Mouse (Mus musculus) stomach, embryonic 15.5 days (tissue): Measurements from ENCODE around the gene Zfp683. TPM values are rescaled to one million over a fixed set of nuclear protein-coding genes. Genes with fewer than 3 reads are reported as not detected.

Experiments used
- ATAC-seq: fragments of 200-750 bp; cut with Nextera tagmentation; 2 replicates; pipeline ENCODE4 v1.8.0; 2017; ENCODE audit warnings: low read depth, moderate number of reproducible peaks, moderate TSS enrichment; ENCODE audit not compliant: insufficient read depth, low FRiP score
- H3K27ac ChIP-seq: fragments of 300-500 bp; sonication (generic); 2 replicates; pipeline ENCODE4 v1.5.1; 2015; ENCODE audit warnings: mild to moderate bottlenecking, inconsistent platforms
- H3K27me3 ChIP-seq: fragments of 300-500 bp; sonication (generic); replicated peaks from 2 replicates; pipeline ENCODE4 v1.6.1; 2015; ENCODE audit warnings: inconsistent platforms
- H3K36me3 ChIP-seq: fragments of 300-500 bp; sonication (generic); 2 replicates; pipeline ENCODE4 v1.6.1; 2015; ENCODE audit warnings: inconsistent platforms
- H3K4me1 ChIP-seq: fragments of 300-500 bp; sonication (generic); 2 replicates; pipeline ENCODE4 v1.6.1; 2015; ENCODE audit warnings: inconsistent platforms
- H3K4me2 ChIP-seq: fragments of 300-500 bp; sonication (generic); 2 replicates; pipeline ENCODE4 v1.6.1; 2015; ENCODE audit warnings: mild to moderate bottlenecking, inconsistent platforms
- H3K4me3 ChIP-seq: fragments of 300-500 bp; sonication (generic); replicated peaks from 2 replicates; pipeline ENCODE4 v1.5.1; 2015; ENCODE audit warnings: inconsistent platforms
- H3K9ac ChIP-seq: fragments of 300-500 bp; sonication (generic); 2 replicates; pipeline ENCODE4 v1.6.1; 2015; ENCODE audit warnings: inconsistent platforms
- H3K9me3 ChIP-seq: fragments of 300-500 bp; sonication (generic); 2 replicates; pipeline ENCODE4 v1.6.1; 2016; ENCODE audit warnings: inconsistent platforms
- WGBS: fragments of 180-500 bp; shearing (Covaris S2); methylation state at CpG from one replicate; pipeline ENCODE4 v1.1.7; 2015; 5-methylcytosine and 5-hydroxymethylcytosine counted together
- polyA plus RNA-seq: library from polyadenylated mRNA; unstranded; fragments of >200 nt; fragmentation: Nextera tagmentation; extraction: Ambion mirVana; gene quantifications from 2 replicates; pipeline ENCODE4 v1.2.1, GENCODE M21; 2015

Zfp683 gene
- polyA plus RNA-seq, 1 experiment from 2014 or later, result not detected

- Histone ChIP-seq H3K4me3 (no peak overlapping the region), H3K9ac (no peak overlapping the region), H3K36me3 (no peaks in the 10 kb centered on the region), H3K27ac (no peak overlapping the region), H3K9me3 (no peaks in the 10 kb centered on the region), H3K27me3 (no peaks in the 10 kb centered on the region), H3K4me1 (peaks cover 9% of the 10 kb centered on the region), H3K4me2 (no peak overlapping the region)
- ATAC-seq, result no peak
- WGBS, result 78% methylated on average over 4 of the region's 4 CpGs
Observed at GRCm38 (mm10) chr4:134080674-134081073, 27.0 kb downstream of the Zfp683 start.

GRCm38 (mm10) chr4:134081730-134082386, 28.2 kb downstream of the Zfp683 start:
- ATAC-seq, result peak; percentile 94
- no peak overlapping the region for H3K27ac ChIP-seq
- H3K9me3 ChIP-seq, result no peaks in the 10 kb centered on the region
- under 1% methylated on average over 41 of the region's 41 CpGs for WGBS
- H3K4me3 ChIP-seq, result peak overlapping the region; percentile 36
- H3K9ac ChIP-seq, result no peak overlapping the region
- H3K27me3 ChIP-seq, result no peaks in the 10 kb centered on the region
- H3K4me1 ChIP-seq, result peaks cover 9% of the 10 kb centered on the region
- H3K36me3 ChIP-seq, result no peaks in the 10 kb centered on the region
- peak overlapping the region; percentile 68 for H3K4me2 ChIP-seq

DNA sequence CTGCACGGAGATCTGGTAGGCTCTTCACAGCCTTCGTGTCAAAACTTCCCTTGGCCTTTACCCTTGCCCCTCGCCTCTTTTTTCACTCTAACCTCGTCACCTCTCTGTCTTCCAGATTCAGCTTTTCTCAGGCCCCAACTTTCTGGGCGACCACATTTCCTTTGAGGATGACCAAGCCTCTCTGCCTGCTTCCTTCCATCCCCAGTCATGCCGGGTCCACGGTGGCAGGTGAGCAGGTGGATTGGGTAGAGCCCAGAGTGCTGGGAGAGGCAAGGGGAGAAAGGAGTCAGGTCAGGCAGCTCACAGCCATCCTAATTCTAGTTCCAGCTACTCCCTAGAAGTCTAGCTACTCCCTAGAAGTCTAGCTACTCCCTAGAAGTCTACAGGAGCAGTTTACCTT, 28.8 kb downstream of the Zfp683 start:
- H3K4me2 ChIP-seq, result peak overlapping the region; percentile 68
- ATAC-seq, result no peak
- peak overlapping the region; percentile 36 for H3K4me3 ChIP-seq
- peaks cover 9% of the 10 kb centered on the region for H3K4me1 ChIP-seq
- no peak overlapping the region for H3K9ac ChIP-seq
- no peak overlapping the region for H3K27ac ChIP-seq
- H3K9me3 ChIP-seq, result no peaks in the 10 kb centered on the region
- no peaks in the 10 kb centered on the region for H3K27me3 ChIP-seq
- no peaks in the 10 kb centered on the region for H3K36me3 ChIP-seq
- 9% methylated on average over 7 of the region's 7 CpGs for WGBS

GRCm38 (mm10) chr4:134084999-134085398, 31.4 kb downstream of the Zfp683 start:
- H3K4me1 ChIP-seq, result peaks cover 9% of the 10 kb centered on the region
- H3K4me2 ChIP-seq, result no peak overlapping the region
- no peaks in the 10 kb centered on the region for H3K9me3 ChIP-seq
- no peaks in the 10 kb centered on the region for H3K36me3 ChIP-seq
- no peak overlapping the region for H3K27ac ChIP-seq
- no peaks in the 10 kb centered on the region for H3K27me3 ChIP-seq
- no peak overlapping the region for H3K9ac ChIP-seq
- 88% methylated on average over 4 of the region's 4 CpGs for WGBS
- H3K4me3 ChIP-seq, result no peak overlapping the region
- ATAC-seq, result no peak

GRCm38 (mm10) chr4:134087412-134087811, 33.8 kb downstream of the Zfp683 start:
- ATAC-seq, result 0 out of 2 replicates have a peak, but pooled peaks have one; percentile 35
- H3K27ac ChIP-seq, result no peak overlapping the region
- no peaks in the 10 kb centered on the region for H3K4me1 ChIP-seq
- no peaks in the 10 kb centered on the region for H3K36me3 ChIP-seq
- H3K9me3 ChIP-seq, result no peaks in the 10 kb centered on the region
- H3K4me3 ChIP-seq, result no peak overlapping the region
- 30% methylated on average over 7 of the region's 7 CpGs for WGBS
- H3K9ac ChIP-seq, result no peak overlapping the region
- H3K4me2 ChIP-seq, result no peak overlapping the region
- no peaks in the 10 kb centered on the region for H3K27me3 ChIP-seq

- Histone ChIP-seq H3K9me3 (no peaks in the 10 kb centered on the region), H3K4me3 (no peak overlapping the region), H3K27ac (no peak overlapping the region), H3K36me3 (no peaks in the 10 kb centered on the region), H3K27me3 (no peaks in the 10 kb centered on the region), H3K9ac (no peak overlapping the region), H3K4me2 (no peak overlapping the region), H3K4me1 (no peaks in the 10 kb centered on the region)
- 78% methylated on average over 9 of the region's 9 CpGs for WGBS
- ATAC-seq, result no peak
Observed at GRCm38 (mm10) chr4:134089029-134089428, 35.4 kb downstream of the Zfp683 start.

GRCm38 (mm10) chr4:134090521-134091224, 37.0 kb downstream of the Zfp683 start:
- 78% methylated on average over 16 of the region's 16 CpGs for WGBS
- H3K9ac ChIP-seq, result no peak overlapping the region
- H3K9me3 ChIP-seq, result no peaks in the 10 kb centered on the region
- H3K4me1 ChIP-seq, result no peaks in the 10 kb centered on the region
- H3K27me3 ChIP-seq, result no peaks in the 10 kb centered on the region
- no peaks in the 10 kb centered on the region for H3K36me3 ChIP-seq
- no peak for ATAC-seq
- H3K27ac ChIP-seq, result no peak overlapping the region
- H3K4me3 ChIP-seq, result no peak overlapping the region
- no peak overlapping the region for H3K4me2 ChIP-seq

- Histone ChIP-seq H3K27ac (no peak overlapping the region), H3K4me1 (no peaks in the 10 kb centered on the region), H3K4me2 (no peak overlapping the region), H3K4me3 (no peak overlapping the region), H3K27me3 (no peaks in the 10 kb centered on the region), H3K9me3 (no peaks in the 10 kb centered on the region), H3K9ac (no peak overlapping the region), H3K36me3 (no peaks in the 10 kb centered on the region)
- no peak for ATAC-seq
- 83% methylated on average over 6 of the region's 6 CpGs for WGBS
Observed at GRCm38 (mm10) chr4:134091225-134091529, 37.5 kb downstream of the Zfp683 start.

DNA sequence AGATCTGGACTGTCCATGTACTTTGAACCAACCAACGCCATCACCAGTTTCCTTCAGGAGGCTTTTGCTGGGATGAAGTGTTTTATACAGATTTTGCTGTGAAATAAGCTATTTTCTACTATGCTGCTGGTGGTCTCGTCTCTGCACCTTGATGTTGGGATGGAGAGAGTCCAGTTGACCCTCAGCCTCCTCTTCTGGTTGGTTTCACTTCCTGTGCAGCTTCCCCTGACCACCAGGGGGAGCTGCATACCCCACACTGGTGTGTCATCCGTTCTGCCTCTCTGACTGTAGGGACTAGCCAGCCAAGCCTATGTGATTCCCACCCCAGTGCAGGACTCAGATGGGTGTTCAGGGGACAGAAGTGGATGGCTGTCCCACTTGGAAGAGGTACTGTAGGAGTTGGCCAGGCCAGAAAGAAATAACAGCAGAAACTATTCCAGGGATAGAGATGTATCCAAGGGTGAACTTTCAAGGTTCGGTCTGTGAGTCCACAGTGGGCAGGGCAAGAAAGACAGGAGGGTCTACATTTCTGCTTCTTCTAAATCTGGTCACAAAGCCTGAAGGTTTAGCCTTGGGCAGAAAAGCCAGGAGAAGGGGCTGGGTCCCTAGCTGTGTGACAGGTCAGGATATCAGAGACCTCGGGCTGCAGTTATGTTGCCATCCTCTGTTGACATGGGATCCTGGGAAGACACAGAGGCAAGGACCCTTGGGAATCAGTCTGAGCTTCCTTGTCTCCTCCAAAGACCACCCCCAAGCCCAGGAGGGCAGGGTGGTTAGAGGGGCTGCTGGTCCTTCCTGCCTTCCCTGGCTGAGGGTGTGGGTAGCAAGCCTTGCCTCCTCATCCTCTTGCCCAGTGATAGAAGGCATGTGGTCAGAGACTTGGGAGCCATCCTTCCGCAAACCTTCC, 39.0 kb downstream of the Zfp683 start:
- ATAC-seq, result no peak
- Histone ChIP-seq H3K27me3 (no peaks in the 10 kb centered on the region), H3K36me3 (no peaks in the 10 kb centered on the region), H3K9me3 (no peaks in the 10 kb centered on the region), H3K27ac (no peak overlapping the region), H3K4me1 (no peaks in the 10 kb centered on the region), H3K4me3 (no peak overlapping the region), H3K9ac (no peak overlapping the region), H3K4me2 (no peak overlapping the region)
- 68% methylated on average over 6 of the region's 6 CpGs for WGBS

- Histone ChIP-seq H3K36me3 (no peaks in the 10 kb centered on the region), H3K9ac (no peak overlapping the region), H3K27ac (no peak overlapping the region), H3K4me3 (no peak overlapping the region), H3K27me3 (no peaks in the 10 kb centered on the region), H3K4me1 (no peaks in the 10 kb centered on the region), H3K4me2 (no peak overlapping the region), H3K9me3 (no peaks in the 10 kb centered on the region)
- ATAC-seq, result no peak
- WGBS, result 81% methylated on average over 7 of the region's 7 CpGs
Observed at GRCm38 (mm10) chr4:134094004-134094564, 40.4 kb downstream of the Zfp683 start.

- Histone ChIP-seq H3K4me3 (no peak within 1 kb of the TSS), H3K4me2 (no peak within 1 kb of the TSS), H3K9me3 (no peaks in the 10 kb centered on the region), H3K36me3 (no peaks in the 10 kb centered on the region), H3K9ac (no peak within 1 kb of the TSS), H3K4me1 (no peaks in the 10 kb centered on the region), H3K27ac (no peak within 1 kb of the TSS), H3K27me3 (no peaks in the 10 kb centered on the region)
- no peak for ATAC-seq
- 56% methylated on average over 3 of the region's 3 CpGs for WGBS
Observed at GRCm38 (mm10) chr4:134094923-134095547, 41.4 kb downstream of the Zfp683 start, which contains the start of gene Cd52. Cd52 (minus strand) TSS chr4:134095082.
